Comparison of ENCODE assay signal across 8 mouse cellular contexts in genomic region chr15:11037711-11038110, GRCm38 (mm10). TPM values are rescaled to one million over a fixed set of nuclear protein-coding genes. Genes with fewer than 3 reads are reported as not detected.
DNase-seq lines count a peak whose midpoint lies in the region; ATAC-seq lines count a peak whose summit lies in the region.

Gene Rxfp3 (minus strand): TSS chr15:11037991.

- peak within 1 kb of the TSS; percentile 63 for H3K9ac ChIP-seq in hindbrain, embryonic 13.5 days
- peak within 1 kb of the TSS; percentile 47; the same call in 1 of the 2 replicates for H3K9ac ChIP-seq in midbrain, embryonic 14.5 days (replicated peaks; ENCODE audit: low read length)

- no peak for ATAC-seq in hindbrain, embryonic 13.5 days (ENCODE audit: low FRiP score)
- ATAC-seq in midbrain, embryonic 14.5 days (ENCODE audit: low FRiP score, low TSS enrichment) = no peak

- intact Hi-C loops in left cerebral cortex, postnatal 36 days (cut with DNase I) = loop anchor here (1.0 to 10.0 kb wide), 3 partner anchors 283 to 927 kb away; no protein-coding TSS in a partner anchor

- H3K27ac ChIP-seq in embryonic facial prominence, embryonic 10.5 days (replicated peaks) = no peak within 1 kb of the TSS; the same call in 1 of the 2 replicates
- H3K27ac ChIP-seq in hindbrain, embryonic 13.5 days = no peak within 1 kb of the TSS
- no peak within 1 kb of the TSS for H3K27ac ChIP-seq in midbrain, embryonic 14.5 days (replicated peaks; ENCODE audit: low read depth, low read length)

- H3K9me3 ChIP-seq in embryonic facial prominence, embryonic 10.5 days = no peaks in the 10 kb centered on the region
- H3K9me3 ChIP-seq in hindbrain, embryonic 13.5 days = no peaks in the 10 kb centered on the region
- H3K9me3 ChIP-seq in midbrain, embryonic 14.5 days (ENCODE audit: control insufficient read depth, low read length) = no peaks in the 10 kb centered on the region

- peaks cover 27% of the 10 kb centered on the region for H3K4me1 ChIP-seq in embryonic facial prominence, embryonic 10.5 days
- peaks cover 25% of the 10 kb centered on the region for H3K4me1 ChIP-seq in hindbrain, embryonic 13.5 days (replicated peaks)
- peaks cover 12% of the 10 kb centered on the region for H3K4me1 ChIP-seq in midbrain, embryonic 14.5 days (ENCODE audit: control insufficient read depth, insufficient read depth, low read length)

- H3K4me2 ChIP-seq in hindbrain, embryonic 13.5 days = peak within 1 kb of the TSS; percentile 80
- H3K4me2 ChIP-seq in midbrain, embryonic 14.5 days (ENCODE audit: low read length) = peak within 1 kb of the TSS; percentile 65

- H3K4me3 ChIP-seq in embryonic facial prominence, embryonic 10.5 days = peak within 1 kb of the TSS; percentile 52
- H3K4me3 ChIP-seq in hindbrain, embryonic 13.5 days = peak within 1 kb of the TSS; percentile 43
- peak within 1 kb of the TSS; percentile 36 for H3K4me3 ChIP-seq in midbrain, embryonic 14.5 days (replicated peaks; ENCODE audit: low read depth, low read length)

- H3K27me3 ChIP-seq in embryonic facial prominence, embryonic 10.5 days (replicated peaks; ENCODE audit: low read depth, poor library complexity, severe bottlenecking) = peaks cover 69% of the 10 kb centered on the region
- H3K27me3 ChIP-seq in hindbrain, embryonic 13.5 days = peaks cover 53% of the 10 kb centered on the region
- peaks cover 41% of the 10 kb centered on the region for H3K27me3 ChIP-seq in midbrain, embryonic 14.5 days (ENCODE audit: control insufficient read depth, insufficient read depth, low read length)

- DNase-seq in left cerebral cortex, postnatal 36 days (ENCODE audit: low spot score in 2 of 2) = peak; percentile 9 to 13
- DNase-seq in left cerebral cortex, adult 9 months (ENCODE audit: low spot score in 2 of 2) = no peak
- DNase-seq in embryonic facial prominence, embryonic 10.5 days (ENCODE audit: low spot score) = peak; percentile 55
- DNase-seq in midbrain, embryonic 14.5 days = peak; percentile 26
- DNase-seq in adrenal gland, postnatal 4 days (ENCODE audit: low spot score in 2 of 2) = no peak
- no peak for DNase-seq in cerebellum, adult 9-11 months
- DNase-seq in lung, postnatal 14 days = no peak

- no peaks in the 10 kb centered on the region for H3K36me3 ChIP-seq in embryonic facial prominence, embryonic 10.5 days (replicated peaks)
- H3K36me3 ChIP-seq in hindbrain, embryonic 13.5 days = no peaks in the 10 kb centered on the region
- H3K36me3 ChIP-seq in midbrain, embryonic 14.5 days (ENCODE audit: control insufficient read depth, insufficient read depth, low read length) = no peaks in the 10 kb centered on the region

- WGBS in embryonic facial prominence, embryonic 10.5 days = 4% methylated on average over 16 of the region's 16 CpGs
- 3% methylated on average over 16 of the region's 16 CpGs for WGBS in hindbrain, embryonic 13.5 days
- 2% methylated on average over 16 of the region's 16 CpGs for WGBS in midbrain, embryonic 14.5 days

RNA-seq across cellular contexts. Expression of gene Rxfp3, which starts in this region (rescaled TPM):
- 1 to 10 TPM; 2.1 to 2.9 TPM for total RNA-seq in left cerebral cortex, postnatal 36 days (2021)
- 0.67 and 0.80 TPM in 2 replicates for polyA plus RNA-seq in embryonic facial prominence, embryonic 10.5 days (2016; fragmentation: Nextera tagmentation; extraction: Ambion mirVana)
- polyA plus RNA-seq in hindbrain, embryonic 13.5 days (2015; fragmentation: Nextera tagmentation; extraction: Ambion mirVana) = 3.9 and 4.2 TPM in 2 replicates
- polyA plus RNA-seq in midbrain, embryonic 14.5 days (2014; fragmentation: Nextera tagmentation; extraction: Ambion mirVana) = 2.5 TPM in 2 replicates
- under 1 TPM; 0.06 to 0.11 TPM for total RNA-seq in adrenal gland, postnatal 4 days (2021)

Comparison
In these comparisons a context has a peak if more than half of its experiments do, and no peak if none do; other contexts are left out.
1. DNase-seq: peak in left cerebral cortex, postnatal 36 days (2 of 2) and midbrain, embryonic 14.5 days (single experiment); none in left cerebral cortex, adult 9 months (0 of 2), adrenal gland, postnatal 4 days (0 of 2), cerebellum, adult 9-11 months (single experiment) and lung, postnatal 14 days (single experiment).
2. Peak in DNase-seq and H3K4me3 ChIP-seq in embryonic facial prominence, embryonic 10.5 days; RNA of the gene not detected or under 1 TPM.
3. Peak in every context shown above with its lines, with median percentiles within 50 percentile points of each other: H3K4me3 ChIP-seq.